Mouse (Mus musculus): ENCODE measurements around the gene Sept5. TPM values are rescaled to one million over a fixed set of nuclear protein-coding genes. Genes with fewer than 3 reads are reported as not detected.

Gene Sept5
- polyA plus RNA-seq, 1 experiment, result 62.5 TPM

DNA sequence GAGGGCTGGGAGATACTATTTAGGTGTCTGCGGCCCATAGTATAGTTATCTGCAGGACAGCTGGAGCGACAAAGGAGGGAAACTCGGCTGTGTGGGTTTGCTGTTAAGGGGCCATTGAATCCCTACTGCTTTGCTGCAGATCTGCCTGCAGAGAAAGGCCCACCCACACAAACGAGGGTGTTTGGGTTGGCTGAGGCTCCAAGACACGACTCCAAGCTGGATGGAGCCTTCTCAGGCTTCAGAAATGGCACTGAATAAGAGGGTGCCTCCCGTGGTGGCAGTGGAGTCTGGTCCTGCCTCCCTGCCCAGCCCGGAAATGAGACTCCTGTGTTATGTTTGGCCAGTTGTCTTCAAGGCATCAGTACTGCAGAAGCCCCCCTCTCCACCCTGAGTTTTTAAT lies 12.5 kb upstream of the Sept5 start:
- no peaks in the 10 kb centered on the region for H3K27me3 ChIP-seq (ENCODE audit: control insufficient read depth, insufficient read depth, low read length)
- H3K4me1 ChIP-seq (ENCODE audit: control insufficient read depth, insufficient read depth, low read length), result no peaks in the 10 kb centered on the region
- no peaks in the 10 kb centered on the region for H3K36me3 ChIP-seq (ENCODE audit: control insufficient read depth, insufficient read depth, low read length)
- H3K4me3 ChIP-seq (ENCODE audit: control insufficient read depth, low read depth, low read length), result no peak overlapping the region
- no peak overlapping the region for H3K27ac ChIP-seq (ENCODE audit: control insufficient read depth, insufficient read depth, low read depth, low read length)
- TF ChIP-seq CTCF (IDR thresholded peaks at IDR 0.05; ENCODE audit: control insufficient read depth, insufficient read depth, insufficient replicate concordance, low read depth, low read length), result no peak
- TF ChIP-seq POLR2A (IDR thresholded peaks at IDR 0.05; ENCODE audit: control insufficient read depth, low read depth, low read length), result no peak

DNA sequence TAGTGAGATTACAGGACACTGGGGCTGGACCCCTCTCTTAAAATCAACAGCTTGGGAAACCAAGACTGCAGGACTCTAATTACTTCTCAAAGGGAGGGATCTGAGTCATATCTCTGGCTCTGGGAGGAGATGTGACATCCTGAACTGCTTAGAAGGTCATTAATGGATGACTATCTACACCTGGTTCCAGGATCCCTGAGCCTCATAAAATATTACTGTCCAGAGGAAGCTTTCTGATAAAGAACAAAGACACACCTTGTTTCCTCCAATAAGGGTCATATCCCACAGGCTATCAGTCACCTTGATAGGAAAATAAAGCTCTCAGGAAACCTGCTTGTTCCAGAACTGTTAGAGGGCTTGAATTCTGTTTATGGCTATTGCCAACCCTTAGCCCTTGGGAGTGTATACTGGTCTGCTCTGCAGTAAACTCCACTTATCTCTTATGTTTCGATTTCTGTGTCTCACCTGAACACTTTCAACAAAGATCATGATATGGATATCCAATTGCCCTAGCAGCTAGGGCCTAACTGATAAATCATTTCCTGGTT lies 9.7 kb upstream of the Sept5 start:
- H3K27me3 ChIP-seq (ENCODE audit: control insufficient read depth, insufficient read depth, low read length), result no peaks in the 10 kb centered on the region
- H3K4me3 ChIP-seq (ENCODE audit: control insufficient read depth, low read depth, low read length), result no peak overlapping the region
- no peak for TF ChIP-seq POLR2A (IDR thresholded peaks at IDR 0.05; ENCODE audit: control insufficient read depth, low read depth, low read length)
- TF ChIP-seq CTCF (IDR thresholded peaks at IDR 0.05; ENCODE audit: control insufficient read depth, insufficient read depth, insufficient replicate concordance, low read depth, low read length), result no peak
- no peaks in the 10 kb centered on the region for H3K36me3 ChIP-seq (ENCODE audit: control insufficient read depth, insufficient read depth, low read length)
- no peak overlapping the region for H3K27ac ChIP-seq (ENCODE audit: control insufficient read depth, insufficient read depth, low read depth, low read length)
- H3K4me1 ChIP-seq (ENCODE audit: control insufficient read depth, insufficient read depth, low read length), result no peaks in the 10 kb centered on the region

DNA sequence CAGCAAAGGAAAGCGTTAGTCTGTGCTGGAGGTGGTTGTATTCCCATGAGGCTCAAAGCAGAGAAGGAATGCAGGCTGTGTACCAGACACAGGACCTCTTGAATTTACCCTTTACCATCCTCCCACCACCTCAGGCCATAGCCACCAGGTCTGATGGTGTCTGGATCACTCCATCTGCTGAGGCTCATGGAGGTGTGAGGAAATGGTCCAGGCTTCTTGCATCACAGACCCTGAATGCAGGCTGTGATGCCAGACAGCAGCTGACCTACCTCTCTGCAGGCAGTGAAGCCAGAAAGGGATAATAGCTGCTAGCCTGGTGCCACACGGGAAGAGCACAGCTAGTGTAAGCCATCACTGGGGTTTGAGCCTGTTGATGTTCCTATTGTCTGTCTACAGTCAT lies 8.6 kb upstream of the Sept5 start:
- TF ChIP-seq CTCF (IDR thresholded peaks at IDR 0.05; ENCODE audit: control insufficient read depth, insufficient read depth, insufficient replicate concordance, low read depth, low read length) (no peak), POLR2A (IDR thresholded peaks at IDR 0.05; ENCODE audit: control insufficient read depth, low read depth, low read length) (no peak)
- no peaks in the 10 kb centered on the region for H3K4me1 ChIP-seq (ENCODE audit: control insufficient read depth, insufficient read depth, low read length)
- no peak overlapping the region for H3K27ac ChIP-seq (ENCODE audit: control insufficient read depth, insufficient read depth, low read depth, low read length)
- H3K36me3 ChIP-seq (ENCODE audit: control insufficient read depth, insufficient read depth, low read length), result no peaks in the 10 kb centered on the region
- no peaks in the 10 kb centered on the region for H3K27me3 ChIP-seq (ENCODE audit: control insufficient read depth, insufficient read depth, low read length)
- H3K4me3 ChIP-seq (ENCODE audit: control insufficient read depth, low read depth, low read length), result no peak overlapping the region

DNA sequence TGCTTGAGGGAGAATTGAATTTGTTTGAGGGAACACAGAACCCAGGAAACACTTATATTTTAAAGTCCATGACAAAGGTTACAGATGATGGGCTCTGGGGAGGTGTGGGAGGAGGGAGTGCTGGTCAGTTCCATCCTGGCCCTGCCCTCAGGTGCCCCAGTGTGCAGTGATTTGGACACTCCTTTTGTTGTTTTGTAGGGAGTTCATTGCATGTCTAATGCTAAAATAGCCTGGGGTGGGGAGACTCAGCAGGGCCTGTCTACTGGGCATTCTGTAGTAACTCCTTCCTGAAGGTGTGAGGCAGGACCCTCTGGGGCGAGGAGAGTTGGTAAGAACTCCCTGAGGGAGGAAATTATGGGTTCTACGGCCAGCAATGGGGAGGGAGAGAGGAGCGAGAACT lies 7.0 kb upstream of the Sept5 start:
- no peaks in the 10 kb centered on the region for H3K27me3 ChIP-seq (ENCODE audit: control insufficient read depth, insufficient read depth, low read length)
- H3K4me3 ChIP-seq (ENCODE audit: control insufficient read depth, low read depth, low read length), result no peak overlapping the region
- no peaks in the 10 kb centered on the region for H3K36me3 ChIP-seq (ENCODE audit: control insufficient read depth, insufficient read depth, low read length)
- TF ChIP-seq POLR2A (IDR thresholded peaks at IDR 0.05; ENCODE audit: control insufficient read depth, low read depth, low read length) (no peak), CTCF (IDR thresholded peaks at IDR 0.05; ENCODE audit: control insufficient read depth, insufficient read depth, insufficient replicate concordance, low read depth, low read length) (no peak)
- no peak overlapping the region for H3K27ac ChIP-seq (ENCODE audit: control insufficient read depth, insufficient read depth, low read depth, low read length)
- H3K4me1 ChIP-seq (ENCODE audit: control insufficient read depth, insufficient read depth, low read length), result no peaks in the 10 kb centered on the region; the same call in 1 of the 2 replicates

DNA sequence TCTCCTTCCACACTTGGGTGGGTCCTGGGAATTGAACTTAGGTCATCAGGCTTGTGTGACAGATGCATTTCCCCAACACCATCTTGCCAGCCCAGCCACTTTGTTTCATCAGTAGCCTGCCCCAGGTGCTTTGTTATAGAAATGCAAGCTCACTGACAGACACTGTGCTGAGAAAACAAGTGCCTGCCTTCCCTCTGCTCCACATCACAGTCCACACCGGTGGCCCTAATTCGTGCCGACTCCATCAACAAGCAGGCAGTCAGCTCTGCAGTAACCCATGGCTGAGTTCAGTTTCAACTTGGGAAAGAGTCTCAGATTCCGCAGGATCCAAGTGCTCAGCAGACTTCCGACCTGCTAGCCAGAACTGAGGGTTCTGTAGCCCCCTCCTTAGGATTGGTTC lies 6.6 kb upstream of the Sept5 start:
- no peaks in the 10 kb centered on the region; the same call in 1 of the 2 replicates for H3K4me1 ChIP-seq (ENCODE audit: control insufficient read depth, insufficient read depth, low read length)
- H3K36me3 ChIP-seq (ENCODE audit: control insufficient read depth, insufficient read depth, low read length), result no peaks in the 10 kb centered on the region
- no peaks in the 10 kb centered on the region for H3K27me3 ChIP-seq (ENCODE audit: control insufficient read depth, insufficient read depth, low read length)
- H3K27ac ChIP-seq (ENCODE audit: control insufficient read depth, insufficient read depth, low read depth, low read length), result no peak overlapping the region
- TF ChIP-seq CTCF (IDR thresholded peaks at IDR 0.05; ENCODE audit: control insufficient read depth, insufficient read depth, insufficient replicate concordance, low read depth, low read length) (no peak), POLR2A (IDR thresholded peaks at IDR 0.05; ENCODE audit: control insufficient read depth, low read depth, low read length) (no peak)
- H3K4me3 ChIP-seq (ENCODE audit: control insufficient read depth, low read depth, low read length), result no peak overlapping the region

DNA sequence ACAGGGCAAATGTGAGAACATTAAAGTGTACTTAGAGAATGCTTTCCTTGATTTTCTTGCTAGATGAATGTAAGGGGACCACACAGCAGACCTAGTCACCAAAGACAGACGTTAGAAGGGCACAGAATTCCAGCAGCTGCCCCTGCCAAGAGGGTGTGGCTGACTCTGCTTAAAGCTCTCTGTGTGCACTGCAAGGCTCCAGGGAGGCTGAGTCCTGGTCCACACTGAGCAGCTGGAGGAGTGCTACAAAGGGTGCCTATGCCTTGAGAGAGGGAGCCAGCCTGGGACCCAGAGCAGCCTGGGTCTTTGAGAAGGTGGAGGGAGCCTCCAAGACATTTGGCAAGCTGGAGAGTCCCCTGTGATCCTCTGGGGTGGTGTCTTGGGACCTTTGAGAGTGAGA lies 3.6 kb upstream of the Sept5 start:
- Histone ChIP-seq H3K4me1 (ENCODE audit: control insufficient read depth, insufficient read depth, low read length) (peaks cover 18% of the 10 kb centered on the region), H3K27me3 (ENCODE audit: control insufficient read depth, insufficient read depth, low read length) (no peaks in the 10 kb centered on the region), H3K4me3 (ENCODE audit: control insufficient read depth, low read depth, low read length) (no peak overlapping the region), H3K27ac (ENCODE audit: control insufficient read depth, insufficient read depth, low read depth, low read length) (no peak overlapping the region), H3K36me3 (ENCODE audit: control insufficient read depth, insufficient read depth, low read length) (no peaks in the 10 kb centered on the region)
- TF ChIP-seq POLR2A (IDR thresholded peaks at IDR 0.05; ENCODE audit: control insufficient read depth, low read depth, low read length) (no peak), CTCF (IDR thresholded peaks at IDR 0.05; ENCODE audit: control insufficient read depth, insufficient read depth, insufficient replicate concordance, low read depth, low read length) (no peak)

DNA sequence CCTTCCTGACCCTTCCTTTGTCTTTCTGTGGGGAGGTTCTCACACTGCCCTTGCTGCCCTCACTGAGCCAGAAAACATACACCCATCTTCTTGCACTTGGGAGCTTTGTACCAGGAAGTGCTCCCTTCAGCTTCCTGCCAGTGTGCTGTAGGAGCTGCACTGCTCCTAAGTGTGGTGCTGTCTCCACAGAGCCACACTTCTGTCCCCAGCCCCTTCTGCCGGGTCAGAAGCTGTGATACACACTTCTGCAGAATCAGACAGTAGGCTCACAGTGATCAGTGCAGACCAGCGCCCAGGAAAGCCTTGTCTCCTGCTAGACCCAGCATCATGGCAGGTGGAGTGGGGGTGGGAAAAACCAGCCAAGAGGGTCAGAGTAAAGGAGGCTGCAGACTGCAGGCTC lies 3.1 kb upstream of the Sept5 start:
- Histone ChIP-seq H3K27ac (ENCODE audit: control insufficient read depth, insufficient read depth, low read depth, low read length) (no peak overlapping the region), H3K36me3 (ENCODE audit: control insufficient read depth, insufficient read depth, low read length) (no peaks in the 10 kb centered on the region), H3K27me3 (ENCODE audit: control insufficient read depth, insufficient read depth, low read length) (no peaks in the 10 kb centered on the region), H3K4me1 (ENCODE audit: control insufficient read depth, insufficient read depth, low read length) (peaks cover 22% of the 10 kb centered on the region), H3K4me3 (ENCODE audit: control insufficient read depth, low read depth, low read length) (no peak overlapping the region)
- no peak for TF ChIP-seq POLR2A (IDR thresholded peaks at IDR 0.05; ENCODE audit: control insufficient read depth, low read depth, low read length)
- TF ChIP-seq CTCF (IDR thresholded peaks at IDR 0.05; ENCODE audit: control insufficient read depth, insufficient read depth, insufficient replicate concordance, low read depth, low read length), result no peak

DNA sequence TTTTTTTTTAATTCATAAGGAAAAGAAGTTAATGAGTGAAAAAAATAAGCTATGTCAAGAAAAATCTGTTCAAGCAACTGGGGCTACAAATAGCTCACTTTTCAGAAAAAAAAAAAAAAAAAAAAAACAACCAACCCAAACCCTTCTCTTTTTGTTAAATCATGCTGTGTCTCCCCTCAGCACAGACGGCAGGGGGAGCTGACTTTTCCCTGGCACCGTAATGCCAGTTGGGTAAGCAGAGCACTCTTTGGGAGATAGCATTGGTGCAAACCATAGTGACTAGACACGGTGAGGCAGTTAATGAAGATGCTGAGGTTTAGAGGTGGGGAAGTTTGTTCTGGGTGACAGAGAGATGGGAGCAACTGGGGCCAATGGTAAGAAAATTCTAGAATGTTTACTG lies 2.3 kb upstream of the Sept5 start:
- no peaks in the 10 kb centered on the region for H3K36me3 ChIP-seq (ENCODE audit: control insufficient read depth, insufficient read depth, low read length)
- H3K4me3 ChIP-seq (ENCODE audit: control insufficient read depth, low read depth, low read length), result no peak overlapping the region
- H3K4me1 ChIP-seq (ENCODE audit: control insufficient read depth, insufficient read depth, low read length), result peaks cover 26% of the 10 kb centered on the region
- no peak for TF ChIP-seq CTCF (IDR thresholded peaks at IDR 0.05; ENCODE audit: control insufficient read depth, insufficient read depth, insufficient replicate concordance, low read depth, low read length)
- TF ChIP-seq POLR2A (IDR thresholded peaks at IDR 0.05; ENCODE audit: control insufficient read depth, low read depth, low read length), result no peak
- H3K27ac ChIP-seq (ENCODE audit: control insufficient read depth, insufficient read depth, low read depth, low read length), result no peak overlapping the region
- no peaks in the 10 kb centered on the region for H3K27me3 ChIP-seq (ENCODE audit: control insufficient read depth, insufficient read depth, low read length)
